Mouse (Mus musculus): ENCODE results near the gene Ube2m.

Ube2m gene

DNA sequence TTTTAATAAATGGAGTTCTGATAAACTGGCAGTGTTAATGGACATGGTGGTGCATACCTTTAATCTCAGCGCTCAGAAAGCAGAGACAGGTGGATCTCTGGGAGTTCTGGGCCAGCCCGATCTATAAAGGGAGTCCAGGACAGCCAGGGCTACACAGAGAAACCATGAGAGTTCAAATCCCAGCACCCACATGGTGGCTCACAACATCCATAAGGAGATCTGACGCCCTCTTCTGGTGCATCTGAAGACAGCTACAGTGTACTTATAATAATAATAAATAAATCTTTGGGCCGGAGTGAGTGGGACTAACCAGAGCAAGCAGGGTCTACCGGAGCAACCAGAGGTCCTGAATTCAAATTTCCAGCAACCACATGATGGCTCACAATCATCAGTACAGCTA, 34.7 kb downstream of the Ube2m start:
- in situ Hi-C loops (cut with MboI, MseI), result no loop called here

DNA sequence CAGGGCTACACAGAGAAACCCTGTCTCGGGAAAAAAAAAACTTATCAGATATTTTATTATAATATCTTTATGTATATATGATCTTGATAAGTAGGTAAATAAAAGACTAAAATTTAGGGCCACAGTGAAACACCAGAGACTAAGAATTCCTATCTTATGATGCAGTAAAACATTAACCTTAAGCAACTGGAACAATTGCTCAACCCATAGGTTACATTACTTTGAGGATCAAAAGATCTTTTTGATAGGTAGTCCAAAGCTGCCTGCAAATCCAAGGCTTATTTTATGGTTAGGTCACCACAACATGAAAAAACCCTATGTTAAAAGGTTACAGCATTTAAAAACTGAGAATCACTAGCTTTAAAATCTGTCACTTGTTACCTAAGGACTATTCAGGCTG, 36.5 kb downstream of the Ube2m start:
- in situ Hi-C loops (cut with MboI, MseI), result no loop called here

DNA sequence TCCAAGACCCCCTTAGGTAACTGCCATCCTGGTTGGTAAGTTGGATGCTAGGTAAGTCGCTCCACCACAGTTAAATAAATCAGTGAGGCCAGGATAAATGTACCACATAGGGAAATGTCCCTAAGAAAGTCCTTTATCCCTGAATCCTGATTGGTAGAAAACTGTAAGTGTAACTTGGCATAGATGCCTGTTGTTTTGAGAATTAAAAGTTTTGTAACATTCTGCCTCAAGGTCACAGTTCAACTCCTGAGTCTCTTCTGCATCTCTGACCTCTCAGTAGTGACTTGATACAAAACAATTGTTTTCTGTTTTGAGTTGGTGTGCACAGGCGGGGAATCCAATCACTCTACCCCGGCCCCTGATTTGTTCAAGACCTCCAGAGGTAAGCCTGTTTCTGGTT, 39.2 kb downstream of the Ube2m start, which contains the start of gene Trim28:
TSS of gene Trim28 (plus strand) at position 264 of the 400 bp plus-strand sequence.
- in situ Hi-C loops (cut with MboI, MseI), result no loop called here

DNA sequence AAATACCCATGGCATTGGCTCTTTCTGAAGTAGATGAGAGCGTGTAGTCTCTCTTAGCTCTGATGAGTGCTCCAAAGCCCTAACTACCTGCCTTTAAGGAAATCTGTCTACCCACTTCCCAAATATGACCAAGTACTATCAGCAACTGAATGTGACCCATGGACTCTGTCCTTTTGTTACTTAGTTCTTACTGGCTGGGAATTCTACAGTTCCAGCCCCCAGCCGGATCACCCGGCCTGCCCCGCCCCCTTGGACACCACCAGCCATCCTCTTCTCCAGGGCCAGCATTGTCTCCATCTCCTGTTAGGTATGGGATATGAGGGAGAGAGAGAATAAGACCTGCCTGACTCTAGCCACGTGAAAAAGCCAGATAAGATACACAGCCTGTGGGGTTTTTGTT, 40.0 kb downstream of the Ube2m start, which contains the start of gene Slc27a5:
TSS of gene Slc27a5 (minus strand) at position 140 of the 400 bp plus-strand sequence.
- in situ Hi-C loops (cut with MboI, MseI), result no loop called here

DNA sequence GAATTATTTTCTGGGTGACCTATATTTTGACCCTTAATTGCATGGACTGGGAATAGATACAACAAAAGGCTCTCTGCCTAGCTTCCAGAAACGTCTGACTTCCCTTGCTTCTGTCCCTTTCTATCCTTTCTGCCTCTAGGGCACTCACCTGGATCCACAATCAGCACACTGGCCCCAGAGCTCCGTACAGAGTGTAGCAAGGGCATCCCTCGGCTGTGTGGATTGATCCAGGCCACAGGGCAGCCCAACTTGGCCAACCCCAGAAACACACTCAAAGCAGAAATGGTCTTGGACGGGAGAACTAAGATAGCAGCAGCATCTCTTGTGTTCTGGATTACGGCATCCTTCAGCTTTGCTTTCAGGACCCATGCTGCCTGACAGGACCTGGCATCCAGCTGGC, 40.8 kb downstream of the Ube2m start:
- in situ Hi-C loops (cut with MboI, MseI), result no loop called here

DNA sequence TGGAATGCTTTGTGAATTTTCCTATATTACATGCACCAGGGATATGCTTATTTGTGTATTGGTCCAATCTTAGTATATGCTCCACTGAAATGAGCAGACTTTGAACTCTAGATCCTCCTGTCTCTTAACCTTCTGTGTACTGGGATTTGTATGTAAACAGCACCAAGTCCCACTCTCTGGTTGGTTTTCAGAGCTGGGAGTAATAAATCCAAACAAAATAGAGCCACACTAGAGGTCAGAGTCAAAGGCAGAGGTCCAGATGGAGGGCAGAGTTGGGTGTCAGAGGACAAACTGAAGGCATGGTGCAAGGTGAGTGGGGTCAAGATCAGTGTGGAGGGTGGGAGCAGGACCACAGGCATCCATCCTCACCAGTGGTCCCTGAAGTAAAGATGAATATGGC, 42.2 kb downstream of the Ube2m start:
- in situ Hi-C loops (cut with MboI, MseI), result no loop called here

DNA sequence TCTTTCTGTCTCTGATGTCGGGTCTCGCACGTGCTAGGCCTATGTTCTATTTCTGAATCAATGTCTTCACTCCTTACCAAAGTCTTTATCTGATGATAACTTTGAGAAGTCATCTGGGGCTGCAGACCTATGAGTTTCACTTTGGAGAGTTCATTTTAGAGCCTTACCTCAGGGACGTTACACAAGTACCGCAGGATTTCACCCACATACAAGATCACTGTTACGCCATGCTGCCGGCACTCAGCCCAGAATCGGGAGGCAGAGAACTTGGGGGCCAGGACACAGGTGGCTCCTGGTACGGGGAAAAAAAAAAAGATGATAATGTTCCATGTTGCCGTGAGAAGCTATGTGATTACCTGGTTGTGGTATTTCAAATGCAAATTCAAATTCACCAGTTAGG, 44.9 kb downstream of the Ube2m start:
- in situ Hi-C loops (cut with MboI, MseI), result no loop called here

DNA sequence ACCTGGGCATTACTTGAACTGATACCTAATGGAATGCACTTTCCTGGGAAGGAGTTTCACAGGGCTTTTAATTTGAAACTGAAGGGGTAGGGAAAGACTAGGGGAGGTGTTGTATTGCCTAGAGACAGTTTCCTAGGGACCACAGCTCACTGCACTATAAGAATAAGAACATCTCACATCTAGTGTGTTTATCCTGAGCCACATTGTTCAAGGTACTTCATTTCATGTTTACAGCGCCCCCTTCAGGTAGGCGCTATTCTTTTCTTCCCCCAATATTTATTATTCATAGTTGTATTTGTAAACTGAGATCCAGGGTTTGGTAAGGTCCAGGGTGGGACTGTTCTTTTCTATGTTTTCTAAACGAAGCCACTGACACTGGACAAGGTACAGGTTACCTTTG, 45.9 kb downstream of the Ube2m start:
- in situ Hi-C loops (cut with MboI, MseI), result no loop called here

DNA sequence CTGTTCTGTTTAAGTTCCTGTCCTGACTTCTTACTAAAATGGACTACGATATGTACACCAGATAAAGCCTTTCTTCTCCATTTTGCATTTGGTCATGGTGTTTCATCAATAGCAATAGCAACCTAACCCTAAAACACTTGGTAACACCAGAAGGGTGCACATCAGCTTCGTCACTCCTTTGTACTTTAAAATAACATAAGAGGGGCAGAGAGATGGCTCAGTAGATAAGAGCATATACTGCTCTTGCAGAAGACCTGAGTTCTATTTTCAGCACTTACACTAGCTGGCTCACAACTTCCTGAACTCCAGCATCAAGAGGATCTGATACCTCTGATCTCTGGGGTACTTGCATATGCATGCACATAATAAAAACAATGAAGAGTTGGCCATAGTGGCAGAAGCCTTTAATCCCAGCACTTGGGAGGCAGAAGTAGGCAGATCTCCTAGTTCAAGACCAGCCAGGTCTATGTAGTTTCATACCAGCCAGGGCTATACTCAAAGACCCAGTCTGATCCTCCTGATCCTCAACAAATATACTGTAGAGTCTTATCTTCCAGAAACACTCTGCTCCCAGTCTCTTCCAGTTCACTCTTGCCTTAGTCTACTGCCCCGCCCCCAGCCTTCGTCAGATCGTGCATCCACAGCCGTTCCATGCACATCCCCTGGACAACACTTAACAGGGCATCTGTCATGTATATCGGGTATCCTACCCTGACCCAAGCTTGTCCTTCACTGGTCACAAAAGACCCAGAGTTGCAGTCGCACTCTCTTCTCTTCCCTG, 50.5 kb downstream of the Ube2m start:
- in situ Hi-C loops (cut with MboI, MseI), result no loop called here

DNA sequence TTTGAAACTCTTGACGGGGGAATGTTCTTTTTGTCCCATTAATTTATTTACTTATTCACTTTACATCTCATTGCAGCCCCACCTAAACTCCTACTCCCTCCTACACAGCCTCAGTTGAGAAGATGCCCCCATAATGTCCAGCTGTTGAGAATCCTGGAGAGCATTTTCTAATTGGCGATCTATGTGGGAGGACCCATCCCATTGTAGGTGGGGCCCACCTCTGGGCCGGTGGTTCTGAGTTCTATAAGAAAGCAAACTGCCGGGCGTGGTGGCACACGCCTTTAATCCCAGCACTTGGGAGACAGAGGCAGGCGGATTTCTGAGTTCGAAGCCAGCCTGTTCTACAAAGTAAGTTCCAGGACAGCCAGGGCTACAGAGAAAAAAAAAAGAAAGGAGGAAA, 51.2 kb downstream of the Ube2m start:
- in situ Hi-C loops (cut with MboI, MseI), result no loop called here

DNA sequence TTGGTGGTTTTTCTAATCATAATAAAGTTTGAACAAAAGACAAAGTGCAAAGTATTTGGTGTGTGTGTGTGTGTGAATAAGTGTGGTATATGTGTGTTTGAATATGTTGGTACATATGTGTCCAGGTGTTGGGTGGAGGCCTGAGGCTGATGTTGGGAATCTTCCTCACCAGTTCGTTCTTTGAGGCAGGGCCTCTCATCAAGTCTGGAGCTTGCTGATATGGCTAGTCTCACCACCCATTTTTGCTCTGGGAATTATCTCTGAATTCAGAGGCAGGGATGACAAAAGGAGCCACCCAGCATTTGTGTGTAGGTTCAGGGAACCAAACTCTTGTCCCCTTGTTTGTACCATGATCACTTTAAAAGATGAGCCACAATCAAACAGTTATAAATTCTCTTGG, 52.4 kb downstream of the Ube2m start:
- in situ Hi-C loops (cut with MboI, MseI), result no loop called here

Measured in regulatory T cell (primary cell).